Mouse (Mus musculus) kidney, adult 8-10 months (tissue): Measurements from ENCODE around the gene Gm4177.
"Not testable (repeated sequence)": the region's sequence is repeated elsewhere in the genome, so short reads cannot be mapped to it uniquely, and the experiment has no call there.

Experiments
- DNase-seq, 2 experiments: peaks; one replicate each; pipeline ENCODE4 v3.0.0; 2022

Gene Gm4177

DNA sequence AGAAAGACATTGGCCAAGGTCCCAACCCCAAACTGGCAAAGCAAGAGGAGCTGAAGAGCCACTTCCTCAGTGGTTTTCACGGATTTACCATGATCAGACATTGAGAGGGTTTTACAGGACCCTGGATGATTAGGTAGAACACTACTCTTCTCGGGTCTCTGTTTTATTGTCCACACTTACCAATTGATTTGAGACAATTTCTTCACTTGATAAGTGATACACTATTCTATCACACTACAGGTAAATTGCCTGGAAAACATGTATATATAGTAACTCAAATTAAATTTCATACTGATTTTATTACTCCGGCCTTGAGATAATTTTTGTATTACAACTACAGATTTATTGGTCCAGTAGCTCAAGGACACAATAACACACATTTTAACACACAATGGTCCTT is at the start of gene Gm4177:
TSS of gene Gm4177 (minus strand) at position 101 of the 400 bp plus-strand sequence.
- DNase-seq, result not testable (repeated sequence)

DNA sequence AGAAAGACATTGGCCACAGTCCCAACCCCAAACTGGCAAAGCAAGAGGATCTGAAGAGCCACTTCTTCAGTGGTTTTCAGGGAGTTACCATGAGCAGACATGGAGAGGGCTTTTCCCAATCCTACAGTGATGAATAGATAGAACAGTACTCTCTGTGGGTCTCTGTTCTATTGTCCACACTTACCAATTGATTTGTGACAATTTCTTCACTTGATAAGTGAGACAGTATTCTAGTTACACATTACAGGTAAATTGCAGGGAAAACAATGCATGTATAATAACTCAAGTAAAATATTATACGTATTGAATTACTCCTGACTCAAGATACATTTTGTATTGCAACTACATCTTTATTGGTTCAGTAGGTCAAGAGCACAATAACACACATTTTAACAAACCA is 47.6 kb upstream of the Gm4177 start, which contains the start of gene Gm5725:
TSS of gene Gm5725 (minus strand) at position 101 of the 400 bp plus-strand sequence.
- not testable (repeated sequence) for DNase-seq

DNA sequence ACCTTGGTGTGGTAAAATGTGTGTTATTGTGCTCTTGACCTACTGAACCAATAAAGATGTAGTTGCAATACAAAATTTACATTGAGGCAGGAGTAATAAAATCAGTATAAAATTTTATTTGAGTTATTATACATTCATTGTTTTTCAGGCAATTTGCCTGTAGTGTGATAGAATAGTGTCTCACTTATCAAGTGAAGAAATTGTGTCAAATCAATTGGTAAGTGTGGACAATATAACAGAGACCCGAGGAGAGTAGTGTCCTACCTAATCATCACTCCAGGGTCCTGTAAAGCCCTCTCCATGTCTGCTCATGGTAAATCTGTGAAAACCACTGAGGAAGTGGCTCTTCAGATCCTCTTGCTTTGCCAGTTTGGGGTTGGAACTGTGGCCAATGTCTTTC is 35.5 kb upstream of the Gm4177 start, which contains the start of gene Vmn1r135:
TSS of gene Vmn1r135 (plus strand) at position 301 of the 400 bp plus-strand sequence.
- not testable (repeated sequence) for DNase-seq

DNA sequence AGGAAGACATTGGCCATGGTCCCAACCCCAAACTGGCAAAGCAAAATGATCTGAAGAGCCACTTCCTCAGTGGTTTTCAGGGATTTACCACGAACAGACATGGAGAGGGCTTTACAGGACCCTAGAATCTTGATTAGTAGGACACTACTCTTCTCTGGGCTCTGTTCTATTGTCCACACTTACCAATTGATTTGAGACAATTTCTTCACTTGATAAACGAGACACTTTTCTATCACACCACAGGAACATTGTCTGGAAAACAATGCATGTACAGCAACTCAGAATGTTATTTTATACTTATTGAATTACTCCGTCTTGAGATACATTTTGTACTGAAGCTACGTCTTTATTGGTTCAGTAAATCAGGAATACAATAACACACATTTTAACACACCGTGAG is 35.2 kb downstream of the Gm4177 start, which contains the start of gene Gm4175:
TSS of gene Gm4175 (minus strand) at position 101 of the 400 bp plus-strand sequence.
- DNase-seq, result not testable (repeated sequence)
